Mouse (Mus musculus) monocyte, adult 2 months (primary cell): ENCODE results near the gene Uroc1.
A peak's percentile ranks its signal among the peaks of the same experiment; 100 is the strongest.

Source experiments
- DNase-seq, 2 experiments: peaks; one replicate each; pipeline ENCODE4 v3.0.0; 2022; ENCODE audit warnings: low spot score in 2 of 2, low read depth in 1 of 2

The Uroc1 gene

DNA sequence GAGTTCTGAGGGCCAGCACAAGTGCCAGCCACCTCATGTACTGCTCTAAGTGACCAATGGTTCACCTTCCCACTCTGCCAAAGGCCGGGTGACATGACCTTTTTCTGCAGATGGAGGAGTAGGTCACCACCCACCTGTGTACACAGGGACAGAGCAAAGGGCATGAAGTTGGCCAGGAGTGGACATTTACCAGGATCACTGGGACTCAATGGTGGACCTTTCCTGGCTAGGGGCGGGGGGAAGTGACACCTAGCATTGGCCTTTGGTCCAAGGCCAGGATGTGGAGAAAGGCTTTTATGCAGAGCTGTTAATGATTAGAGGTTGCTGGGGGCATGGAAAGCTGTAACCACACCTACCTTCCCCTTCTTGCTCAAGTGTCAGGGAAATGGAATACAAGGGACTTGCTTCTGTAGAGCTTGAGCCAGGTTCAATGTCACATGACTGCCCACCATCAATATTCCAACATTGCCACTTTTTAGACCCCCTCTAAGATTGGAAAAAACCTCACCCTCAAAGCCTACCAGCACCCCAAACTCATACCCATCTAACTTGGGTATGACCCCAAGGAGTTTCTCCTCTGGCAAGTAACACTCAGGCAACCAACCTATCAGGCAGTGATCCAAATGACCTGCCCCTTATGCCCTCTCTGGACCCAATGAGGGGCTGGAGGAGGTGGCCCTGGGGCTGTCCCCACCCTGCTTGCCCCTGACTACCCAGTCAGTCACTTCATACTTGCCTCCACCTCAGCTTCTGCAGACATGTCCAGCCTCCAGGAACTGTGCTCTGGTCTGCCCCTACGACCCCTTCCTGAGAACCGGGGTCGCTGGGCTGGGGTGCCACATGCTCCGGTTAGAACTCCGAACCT is at the start of gene Uroc1:
Uroc1 (plus strand) TSS at position 724 of the 865 bp plus-strand sequence.
- DNase-seq = no peak

- DNase-seq = no peak
Observed at GRCm38 (mm10) chr6:90288265-90288664, 44.8 kb upstream of the Uroc1 start.

DNA sequence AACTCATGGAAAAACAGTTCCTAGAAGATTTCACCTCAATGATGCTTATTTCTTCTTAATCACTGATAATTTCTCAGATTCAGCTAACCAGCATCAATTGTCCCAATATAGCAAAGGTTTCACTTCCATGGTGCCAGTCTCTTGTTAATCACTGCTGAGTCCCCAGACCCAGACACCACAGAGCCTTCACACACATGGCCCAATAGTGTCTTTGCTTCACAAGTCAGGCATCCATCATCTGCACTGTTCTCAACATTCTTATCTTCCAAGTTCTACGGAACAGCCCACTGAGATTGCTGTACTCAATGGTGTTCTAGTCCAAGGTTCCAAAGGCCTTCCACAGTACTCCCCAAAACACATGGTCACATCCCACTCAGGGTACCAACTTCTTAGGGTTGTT is 32.2 kb upstream of the Uroc1 start, which contains the start of gene BC048671:
BC048671 (plus strand) TSS at position 301 of the 400 bp plus-strand sequence.
- no peak for DNase-seq

GRCm38 (mm10) chr6:90306315-90306975 is 26.6 kb upstream of the Uroc1 start:
- DNase-seq = no peak

GRCm38 (mm10) chr6:90308839-90309778 is 24.0 kb upstream of the Uroc1 start:
- DNase-seq = no peak

DNA sequence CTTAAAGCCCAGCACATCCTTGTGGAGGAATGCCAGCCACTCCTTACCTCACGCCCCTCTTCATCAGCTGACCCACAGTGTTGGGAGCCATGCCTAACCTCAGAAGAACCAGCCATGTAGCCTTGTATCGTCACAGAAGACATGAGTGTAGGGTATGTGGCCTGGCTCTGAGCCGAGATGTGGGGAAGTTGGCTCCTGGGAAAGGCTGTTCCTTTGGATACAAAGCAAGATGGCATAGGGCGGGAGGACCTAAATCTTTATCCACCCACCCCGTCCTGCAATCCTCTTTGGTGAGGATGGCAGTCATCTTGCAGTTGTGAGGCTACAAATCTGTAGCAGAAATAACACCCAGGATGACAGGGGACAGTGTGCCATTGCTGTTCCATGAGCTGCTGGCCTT is 17.1 kb upstream of the Uroc1 start:
- no peak for DNase-seq

- DNase-seq = no peak
Observed at GRCm38 (mm10) chr6:90317510-90318258, 15.4 kb upstream of the Uroc1 start.

GRCm38 (mm10) chr6:90319019-90319418 is 14.1 kb upstream of the Uroc1 start:
- DNase-seq = no peak

- DNase-seq = no peak
Observed at GRCm38 (mm10) chr6:90319475-90320191, 13.5 kb upstream of the Uroc1 start.

GRCm38 (mm10) chr6:90320429-90320828 is 12.7 kb upstream of the Uroc1 start:
- DNase-seq = peak; percentile 8 to 9

- no peak for DNase-seq
Observed at GRCm38 (mm10) chr6:90321811-90322210, 11.3 kb upstream of the Uroc1 start.

GRCm38 (mm10) chr6:90324026-90324425 is 9.1 kb upstream of the Uroc1 start:
- no peak for DNase-seq

DNA sequence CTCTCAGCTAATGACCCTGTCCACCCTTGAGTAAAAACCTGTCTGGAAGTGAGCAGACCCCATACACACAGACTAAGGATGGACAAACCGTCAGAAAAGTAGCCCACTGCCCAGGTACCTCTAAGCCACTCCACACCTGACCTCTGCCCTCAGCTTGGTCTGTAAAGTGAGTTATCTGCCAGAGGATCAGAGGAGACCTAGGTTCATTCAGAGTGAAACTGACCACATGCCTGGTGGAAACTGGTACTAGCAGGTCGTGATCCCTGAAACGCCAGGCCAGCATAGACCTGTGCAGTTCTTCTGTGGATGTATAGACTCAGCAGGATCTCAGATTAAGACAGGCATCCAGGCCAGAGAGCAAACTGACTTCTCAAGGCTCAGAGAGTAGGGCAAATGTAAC is 8.6 kb upstream of the Uroc1 start:
- DNase-seq = no peak

- no peak for DNase-seq
Observed at GRCm38 (mm10) chr6:90324991-90325390, 8.1 kb upstream of the Uroc1 start, which contains the start of gene Chst13. Gene Chst13, minus strand, starts transcription at chr6:90325185.

DNA sequence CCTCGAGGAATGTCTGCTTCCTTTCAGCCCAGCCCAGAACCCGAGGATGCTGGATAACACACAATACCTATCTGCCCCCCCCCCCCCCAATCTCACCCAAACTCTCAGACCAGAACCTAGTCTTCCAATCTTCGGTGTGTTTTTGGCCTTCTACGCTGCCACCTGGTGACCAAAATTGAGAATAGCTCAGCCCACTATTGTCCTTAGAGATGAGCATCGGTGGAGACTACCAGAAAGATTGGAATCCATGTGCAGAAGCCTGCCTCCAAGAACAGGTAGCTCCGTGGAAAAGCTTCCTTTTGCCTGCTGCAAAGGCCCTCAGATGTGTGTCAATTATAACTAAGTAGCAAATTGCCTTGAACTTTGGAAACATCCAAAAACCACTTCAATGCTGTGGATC is 5.4 kb upstream of the Uroc1 start:
- DNase-seq = no peak

DNA sequence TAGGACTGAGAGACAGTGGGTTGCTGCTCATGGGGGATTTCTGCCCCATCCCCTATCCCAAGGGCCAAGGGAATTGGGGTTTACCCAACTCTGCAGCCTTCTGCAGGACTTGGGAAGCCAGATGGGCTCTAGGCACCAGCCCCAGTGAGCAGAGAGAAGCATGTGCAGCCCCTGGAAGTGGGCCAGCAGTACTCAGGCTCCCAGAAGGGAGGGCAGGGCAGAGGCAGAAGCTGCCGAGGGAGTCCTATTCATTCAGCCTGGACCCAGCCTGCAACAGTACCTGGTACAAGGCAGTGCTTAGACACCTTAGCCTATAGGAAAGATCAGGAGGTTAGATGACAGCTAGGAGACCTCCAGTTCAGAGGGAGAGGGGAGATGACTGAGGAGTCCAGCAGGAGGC is 3.1 kb upstream of the Uroc1 start:
- no peak for DNase-seq

DNA sequence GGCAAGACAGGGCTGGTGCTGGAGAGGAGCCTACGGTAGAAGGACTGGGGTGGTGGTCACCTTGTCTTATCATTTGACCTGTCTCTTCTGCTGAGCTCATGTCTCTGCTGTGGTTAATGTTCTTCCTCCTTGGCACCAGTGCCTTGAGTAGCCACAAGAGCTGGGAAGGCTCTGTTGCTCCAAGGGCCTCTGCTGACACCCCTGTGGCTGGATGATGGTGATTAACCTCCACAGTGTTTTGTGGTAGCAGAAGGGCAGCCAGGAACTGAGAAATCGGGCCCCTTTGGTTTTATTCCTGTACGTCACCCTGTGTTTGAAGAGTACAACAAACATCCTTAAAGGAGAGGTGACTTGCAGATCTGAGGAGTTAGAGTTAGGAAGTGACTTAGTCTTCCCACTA is 1.2 kb downstream of the Uroc1 start:
- no peak for DNase-seq

DNA sequence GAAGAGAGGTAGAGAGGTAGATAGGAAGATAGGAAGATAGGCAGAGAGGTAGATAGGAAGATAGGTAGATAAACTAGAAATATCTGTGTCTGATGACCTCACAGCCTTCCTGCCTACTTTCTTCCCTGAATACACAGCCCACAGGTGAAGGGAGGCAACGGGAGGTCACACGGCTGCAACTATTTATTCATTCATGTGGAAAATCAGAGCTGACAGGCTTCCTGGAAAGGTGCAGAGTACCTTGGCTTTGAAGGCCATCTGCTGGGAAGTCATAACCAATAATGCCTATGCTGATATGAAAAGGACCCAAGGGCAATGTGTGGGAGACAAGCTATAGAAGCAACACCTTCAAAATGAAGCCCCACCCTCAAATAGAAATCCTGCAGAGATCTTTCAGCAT is 9.3 kb downstream of the Uroc1 start:
- DNase-seq = no peak

DNA sequence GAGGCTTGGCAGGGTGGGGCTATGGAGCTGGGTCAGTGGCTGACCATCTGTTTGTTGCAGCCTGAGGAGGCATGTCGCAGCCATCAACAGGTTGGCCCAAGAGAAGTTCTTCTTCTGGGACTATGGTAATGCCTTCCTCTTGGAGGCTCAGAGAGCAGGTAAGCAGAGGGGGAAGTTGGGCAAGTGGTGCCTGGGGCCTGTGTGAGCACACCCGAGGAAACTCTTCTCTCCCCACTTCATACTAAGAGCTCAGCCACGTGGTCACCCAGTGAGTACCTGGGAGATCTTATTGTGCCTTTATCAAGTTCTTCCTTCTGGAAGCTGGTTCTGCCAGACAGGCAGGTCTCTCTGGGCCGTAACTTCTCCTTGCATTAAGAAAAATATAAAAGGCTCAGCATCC is 14.1 kb downstream of the Uroc1 start:
- no peak for DNase-seq

GRCm38 (mm10) chr6:90348500-90348899 is 15.4 kb downstream of the Uroc1 start:
- no peak for DNase-seq
